In the genomic region with DNA sequence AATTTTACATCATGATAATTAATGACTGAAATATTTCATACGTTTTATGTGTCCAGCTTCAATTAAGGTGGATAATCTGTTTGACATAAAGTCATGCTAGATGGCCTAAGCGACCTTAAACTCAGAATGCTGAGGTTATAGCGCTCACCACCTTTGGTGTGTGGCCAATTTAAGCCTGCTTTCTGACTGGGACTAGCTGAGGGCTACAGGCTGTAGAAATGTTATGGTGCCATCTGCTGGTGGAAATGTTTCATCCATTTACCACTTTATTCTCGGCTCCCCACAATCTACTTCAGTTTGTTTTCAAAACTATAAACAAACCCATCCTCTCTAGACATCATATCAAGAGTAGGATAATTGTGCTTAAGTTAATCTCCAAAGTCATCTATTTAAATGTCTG, we compare ENCODE assay signal across 8 mouse cellular contexts. TPM values are rescaled to one million over a fixed set of nuclear protein-coding genes. Genes with fewer than 3 reads are reported as not detected.
DNase-seq lines count a peak whose midpoint lies in the region.

No protein-coding gene starts in this region.

- DNase-seq in gastrocnemius, adult 18-20 months (ENCODE audit: low spot score) = peak; percentile 47
- DNase-seq in gastrocnemius, postnatal 25 days = no peak
- DNase-seq in thymus, postnatal 14 days = peak; percentile 55
- no peak for DNase-seq in thymus, postnatal 36 days
- peak; percentile 82 for DNase-seq in embryo, embryonic 10.5 days (ENCODE audit: low spot score)
- DNase-seq in large intestine, adult 2 months (ENCODE audit: low read depth, low spot score) = peak; percentile 7
- DNase-seq in lung, postnatal 36 days = peak; percentile 68
- DNase-seq in yolk sac, embryonic 10.5 days (ENCODE audit: low spot score) = peak; percentile 11

- WGBS in large intestine, adult 2 months = 6% methylated on average over 4 of the region's 4 CpGs

RNA-seq across cellular contexts. Expression of a gene that starts 8.2 kb away (rescaled TPM):
- not detected for total RNA-seq in gastrocnemius, adult 18-20 months (2021)
- total RNA-seq in gastrocnemius, postnatal 25 days (2021) = under 1 TPM in 1 of 2 experiments, not detected in 1; 0.80 TPM
- polyA plus RNA-seq in large intestine, adult 2 months (2012; rRNA removed) = 2.2 and 2.6 TPM in 2 replicates

RNA-seq across cellular contexts. Expression of a gene that starts 43.9 kb away (rescaled TPM):
- under 1 TPM in 1 of 2 experiments, not detected in 1; 0.12 TPM for total RNA-seq in gastrocnemius, adult 18-20 months (2021)
- under 1 TPM in 1 of 2 experiments, not detected in 1; 0.05 TPM for total RNA-seq in gastrocnemius, postnatal 25 days (2021)
- 0.48 and 0.55 TPM in 2 replicates for polyA plus RNA-seq in large intestine, adult 2 months (2012; rRNA removed)

Comparison
In these comparisons a context has a peak if more than half of its experiments do, and no peak if none do; other contexts are left out.
1. DNase-seq: peak in gastrocnemius, adult 18-20 months (single experiment), thymus, postnatal 14 days (single experiment), embryo, embryonic 10.5 days (single experiment), large intestine, adult 2 months (single experiment), lung, postnatal 36 days (single experiment) and yolk sac, embryonic 10.5 days (single experiment); none in gastrocnemius, postnatal 25 days (single experiment) and thymus, postnatal 36 days (0 of 2).